8 mouse cellular contexts compared by ENCODE assay signal in the genomic region with DNA sequence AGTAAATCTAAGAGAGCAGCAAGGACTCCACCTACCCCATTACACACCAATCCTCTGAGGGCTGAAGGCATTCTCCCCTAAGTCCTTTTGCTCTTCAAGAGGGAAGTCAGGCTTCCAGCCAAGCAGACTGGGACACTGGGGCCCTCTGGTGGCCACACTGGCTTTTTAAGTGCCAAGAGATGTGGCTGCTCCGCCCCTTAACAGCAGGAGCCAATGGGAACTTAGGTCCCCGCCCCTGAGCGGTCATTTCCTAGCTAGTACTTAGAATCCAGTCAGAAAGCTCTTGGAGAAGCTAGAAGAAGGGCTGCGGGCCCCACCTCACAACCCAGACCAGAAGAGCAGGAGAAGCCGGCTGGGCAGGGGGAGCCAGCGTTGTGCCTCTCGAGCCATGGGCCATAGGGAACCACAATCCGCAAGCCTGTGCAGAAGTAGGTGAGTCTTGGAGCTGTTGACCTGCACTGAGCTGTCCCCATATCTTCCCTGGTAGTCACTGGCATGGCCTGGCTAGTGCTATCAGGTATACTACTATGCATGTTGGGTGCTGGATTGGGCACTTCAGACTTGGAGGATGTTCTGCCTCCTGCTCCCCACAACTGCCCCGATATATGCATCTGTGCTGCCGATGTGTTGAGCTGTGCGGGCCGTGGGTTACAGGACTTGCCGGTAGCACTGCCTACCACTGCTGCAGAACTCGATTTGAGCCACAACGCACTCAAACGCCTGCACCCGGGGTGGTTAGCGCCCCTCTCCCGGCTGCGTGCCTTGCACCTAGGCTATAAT. TPM values are rescaled to one million over a fixed set of nuclear protein-coding genes. Genes with fewer than 3 reads are reported as not detected.
DNase-seq lines count a peak whose midpoint lies in the region; ATAC-seq and TF ChIP-seq lines count a peak whose summit lies in the region.

A gene (plus strand): TSS at position 275 of the 780 bp plus-strand sequence.

- H3K4me3 ChIP-seq in gastrocnemius, adult 2 months: peak within 1 kb of the TSS; percentile 60
- H3K4me3 ChIP-seq in hindbrain, postnatal 0 days (ENCODE audit: low read length): no peak within 1 kb of the TSS
- peak within 1 kb of the TSS; percentile 13; the same call in 1 of the 2 replicates for H3K4me3 ChIP-seq in left cerebral cortex, adult 2 months

- peak within 1 kb of the TSS; percentile 87 for H3K27ac ChIP-seq in gastrocnemius, adult 2 months
- H3K27ac ChIP-seq in hindbrain, postnatal 0 days: peak within 1 kb of the TSS; percentile 20; the same call in 1 of the 2 replicates
- H3K27ac ChIP-seq in left cerebral cortex, adult 2 months: 0 out of 2 replicates have a peak within 1 kb of the TSS, but pooled peaks have one; percentile 1

- H3K9ac ChIP-seq in hindbrain, postnatal 0 days (replicated peaks; ENCODE audit: low read length): no peak within 1 kb of the TSS

- peak; percentile 95 for TF ChIP-seq CTCF in gastrocnemius, adult 2 months (IDR thresholded peaks at IDR 0.05)
- TF ChIP-seq CTCF in hindbrain, postnatal 0 days (IDR thresholded peaks at IDR 0.05; ENCODE audit: low read depth): peak; percentile 91
- TF ChIP-seq CTCF in left cerebral cortex, adult 2 months (IDR thresholded peaks at IDR 0.05): peak; percentile 95

- DNase-seq in ZHBTc4 (ENCODE audit: low read depth, low spot score): peak; percentile 98
- peak; percentile 96 for DNase-seq in gastrocnemius, adult 2 months
- peak; percentile 98 for DNase-seq in hindbrain, postnatal 0 days (ENCODE audit: low spot score)
- peak; percentile 95 to 96 for DNase-seq in left cerebral cortex, adult 2 months (ENCODE audit: extremely low spot score in 1 of 2, low spot score in 2 of 2)
- DNase-seq in right cerebral cortex, adult 2 months (ENCODE audit: low spot score in 2 of 2): peak; percentile 98 to 99
- DNase-seq in urinary bladder, postnatal 14 days (ENCODE audit: low spot score): peak; percentile 98

- peaks cover 8% of the 10 kb centered on the region; the same call in 1 of the 2 replicates for H3K4me1 ChIP-seq in hindbrain, postnatal 0 days (ENCODE audit: insufficient read depth, low read length)

- peaks cover 36% of the 10 kb centered on the region for H3K36me3 ChIP-seq in hindbrain, postnatal 0 days (ENCODE audit: insufficient read depth, low read length)

- no peaks in the 10 kb centered on the region for H3K9me3 ChIP-seq in hindbrain, postnatal 0 days (ENCODE audit: low read length)

- intact Hi-C loops in gastrocnemius, adult 2 months (cut with DNase I): loop anchor here (2.0 to 5.0 kb wide), 3 partner anchors 68 to 151 kb away; a partner anchor contains a TSS
- intact Hi-C loops in left cerebral cortex, adult 2 months (cut with DNase I): loop anchor here (1.0 to 2.0 kb wide), 2 partner anchors 90 to 149 kb away; no protein-coding TSS in a partner anchor

- H3K4me2 ChIP-seq in hindbrain, postnatal 0 days (ENCODE audit: low read depth, low read length): peak within 1 kb of the TSS; percentile 34; the same call in 1 of the 2 replicates

- 60% methylated on average over 20 of the region's 20 CpGs for WGBS in hindbrain, postnatal 0 days

- H3K27me3 ChIP-seq in hindbrain, postnatal 0 days (ENCODE audit: insufficient read depth, low read length): no peaks in the 10 kb centered on the region

- peak; percentile 75 for ATAC-seq in common myeloid progenitor, adult 5-6 weeks (replicated peaks; ENCODE audit: low read depth, poor library complexity, severe bottlenecking)
- ATAC-seq in hindbrain, postnatal 0 days: peak; percentile 53
- peak; percentile 75 for ATAC-seq in megakaryocyte, adult 5-6 weeks (ENCODE audit: poor library complexity, severe bottlenecking)

RNA-seq across cellular contexts. Expression of the gene that starts here (rescaled TPM):
- 0.49 and 3.3 TPM in 2 replicates for total RNA-seq in common myeloid progenitor, adult 5-6 weeks (2017)
- total RNA-seq in gastrocnemius, adult 2 months (2021): 1 to 10 TPM; 1.5 to 3.1 TPM
- 4.8 and 6.1 TPM in 2 replicates for total RNA-seq in hindbrain, postnatal 0 days (2014; rRNA removed)
- 1.8 and 2.1 TPM in 2 replicates for polyA plus RNA-seq in hindbrain, postnatal 0 days (2015; fragmentation: Nextera tagmentation; extraction: Ambion mirVana)
- 1 to 10 TPM; 1.9 to 2.1 TPM for total RNA-seq in left cerebral cortex, adult 2 months (2021)
- 1.2 and 1.5 TPM in 2 replicates for total RNA-seq in megakaryocyte, adult 5-6 weeks (2015)
- total RNA-seq in megakaryocyte, adult 5-6 weeks (2017): 2.0 and 2.6 TPM in 2 replicates

Comparison
In these comparisons a context has a peak if more than half of its experiments do, and no peak if none do; other contexts are left out.
1. H3K27ac ChIP-seq: peak in every context shown above with its lines; median percentile 87 in gastrocnemius, adult 2 months; 20 in hindbrain, postnatal 0 days; 1 in left cerebral cortex, adult 2 months.